Mouse (Mus musculus): Measurements from ENCODE around the gene Tex33.

Gene Tex33

DNA sequence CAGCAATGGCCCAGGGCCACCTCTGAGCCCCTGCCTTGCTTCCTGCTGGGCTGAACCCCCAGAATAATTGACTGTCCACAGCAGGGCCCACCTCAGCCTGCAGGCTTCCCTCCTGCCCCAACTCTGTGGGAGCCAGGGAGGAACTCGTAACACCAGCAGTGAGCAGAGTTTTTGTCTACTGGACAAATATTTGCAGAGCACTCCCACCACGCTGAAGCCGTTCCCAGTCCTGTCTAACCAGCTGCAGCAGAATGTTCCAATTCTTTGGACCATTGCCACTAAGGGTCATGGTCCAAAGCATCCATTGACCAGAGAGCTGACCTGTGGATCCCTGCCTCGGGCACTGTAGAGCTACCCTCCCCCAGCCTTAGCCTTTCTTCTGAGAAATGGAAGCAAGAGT, 21.2 kb upstream of the Tex33 start:
- DNase-seq (ENCODE audit: low read depth, low spot score) = no peak

DNA sequence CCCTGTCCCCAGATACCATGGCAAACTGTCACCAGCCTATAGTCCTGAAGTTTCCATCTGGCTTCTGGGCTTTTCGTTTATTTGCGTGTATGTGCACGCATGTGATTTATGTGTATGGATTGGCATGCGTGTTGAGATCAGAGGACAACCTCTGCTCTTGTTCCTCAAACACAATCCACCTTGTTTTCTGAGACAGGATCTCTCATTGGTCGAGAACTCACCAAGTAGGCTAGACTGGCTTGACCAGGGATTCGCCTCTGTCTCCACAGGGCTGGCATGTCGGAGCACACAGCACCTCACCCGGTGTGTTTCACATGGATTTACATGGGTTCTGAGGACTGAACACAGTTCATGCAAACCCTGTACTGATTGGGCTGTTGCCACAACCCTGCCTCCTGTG, 18.4 kb upstream of the Tex33 start:
- no peak for DNase-seq (ENCODE audit: low read depth, low spot score)

DNA sequence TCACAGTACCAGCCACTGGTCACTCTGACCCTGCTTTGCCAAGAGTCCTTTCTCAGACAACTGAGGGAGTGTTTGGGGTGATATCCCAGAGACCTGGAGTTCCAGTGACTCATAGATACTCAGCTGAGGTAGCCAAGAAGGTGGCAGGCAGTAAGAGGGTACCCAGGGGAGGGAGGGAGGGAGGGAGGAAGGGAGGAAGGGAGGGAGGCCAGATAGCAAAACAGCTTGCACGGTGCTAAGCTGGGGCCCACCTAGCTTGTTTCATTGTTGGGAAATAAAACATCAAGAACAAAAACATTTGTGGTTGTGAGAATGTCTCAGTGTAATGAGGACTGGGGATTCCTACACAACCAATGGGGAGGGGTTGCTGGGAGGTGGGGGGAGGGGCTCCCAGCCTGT, 18.0 kb upstream of the Tex33 start:
- DNase-seq (ENCODE audit: low read depth, low spot score) = no peak

DNA sequence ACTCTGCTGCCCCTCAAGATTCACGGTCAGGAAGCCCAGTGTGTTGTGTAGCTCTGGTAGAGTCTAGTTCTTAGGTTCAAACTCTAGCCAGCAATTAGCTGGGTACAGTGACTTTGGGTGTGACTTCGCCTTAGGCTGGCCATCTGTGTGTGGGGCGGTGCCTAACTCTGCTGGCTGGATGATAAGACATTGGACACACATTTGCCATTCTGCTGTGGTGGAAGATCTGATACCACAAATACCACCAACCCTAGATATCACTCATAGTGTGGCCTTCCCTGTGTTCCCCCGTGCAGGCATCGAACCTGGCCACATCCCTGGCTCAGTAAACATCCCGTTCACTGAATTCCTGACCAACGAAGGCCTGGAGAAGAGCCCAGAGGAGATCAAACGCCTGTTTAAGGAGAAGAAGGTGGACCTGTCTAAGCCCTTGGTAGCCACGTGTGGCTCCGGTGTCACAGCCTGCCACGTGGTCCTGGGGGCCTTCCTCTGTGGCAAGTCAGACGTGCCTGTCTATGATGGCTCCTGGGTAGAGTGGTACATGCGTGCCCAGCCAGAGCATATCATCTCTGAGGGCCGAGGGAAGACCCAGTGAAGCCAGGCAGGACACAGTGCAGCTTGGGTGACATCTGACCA, 17.5 kb upstream of the Tex33 start:
- DNase-seq (ENCODE audit: low read depth, low spot score) = no peak

DNA sequence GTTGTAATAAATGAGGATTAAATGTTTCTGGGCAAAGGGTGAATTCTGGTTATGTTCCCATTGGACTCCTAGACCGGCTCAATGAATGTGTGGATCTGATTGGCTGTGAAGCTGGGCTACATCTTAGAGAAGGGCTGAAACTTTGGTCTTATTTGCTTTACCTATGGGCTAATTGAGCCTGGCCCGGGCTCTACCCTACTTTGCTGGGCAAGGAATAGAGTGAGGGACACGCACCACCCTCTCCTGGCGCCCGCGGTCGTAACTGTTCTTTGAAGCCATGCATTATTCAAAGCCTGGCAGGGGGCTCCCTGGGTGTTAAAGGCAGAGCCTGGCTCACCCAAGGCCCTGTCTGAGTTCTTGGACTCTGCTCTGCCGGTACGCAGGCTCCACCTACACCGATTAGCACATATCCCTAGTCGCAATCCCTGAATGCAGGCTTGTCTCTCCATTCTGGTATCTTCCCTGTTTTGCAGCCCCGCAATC, 13.9 kb upstream of the Tex33 start:
- no peak for DNase-seq (ENCODE audit: low read depth, low spot score)

DNA sequence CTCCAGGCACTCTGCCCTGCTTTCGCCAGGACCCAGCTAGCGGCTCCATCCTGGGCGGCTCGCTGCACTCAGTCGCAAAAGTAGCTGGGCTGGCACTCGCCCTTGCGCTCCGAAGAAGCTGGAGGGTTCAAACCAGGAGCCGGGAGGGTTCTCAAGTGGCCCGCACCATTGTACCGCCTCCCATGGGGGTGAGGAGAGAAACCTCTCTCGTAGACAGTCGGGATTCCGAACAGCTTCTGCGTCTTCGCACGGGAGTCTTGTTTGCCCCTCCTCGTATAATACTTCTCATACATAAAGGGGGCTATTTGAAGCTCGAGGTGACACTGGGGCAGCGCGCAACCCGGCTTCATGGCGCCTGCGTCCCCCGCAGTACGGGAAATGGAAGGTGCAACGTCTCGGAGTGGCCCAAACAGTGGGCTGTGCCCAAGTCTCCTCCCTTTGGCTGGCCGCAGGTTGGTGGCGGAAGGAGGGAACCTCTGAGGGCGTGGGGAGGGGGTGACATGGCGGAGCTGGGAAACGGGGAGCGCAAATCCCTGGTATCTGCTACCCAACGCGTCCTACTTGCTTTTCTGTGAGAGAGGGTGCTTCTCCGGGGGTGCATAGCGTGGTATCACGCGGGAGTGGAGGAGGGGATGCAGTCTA, 10.7 kb upstream of the Tex33 start, which contains the start of gene Mpst:
Gene Mpst, plus strand, starts transcription at position 124 of the 642 bp plus-strand sequence.
- DNase-seq (ENCODE audit: low read depth, low spot score) = peak; percentile 93

DNA sequence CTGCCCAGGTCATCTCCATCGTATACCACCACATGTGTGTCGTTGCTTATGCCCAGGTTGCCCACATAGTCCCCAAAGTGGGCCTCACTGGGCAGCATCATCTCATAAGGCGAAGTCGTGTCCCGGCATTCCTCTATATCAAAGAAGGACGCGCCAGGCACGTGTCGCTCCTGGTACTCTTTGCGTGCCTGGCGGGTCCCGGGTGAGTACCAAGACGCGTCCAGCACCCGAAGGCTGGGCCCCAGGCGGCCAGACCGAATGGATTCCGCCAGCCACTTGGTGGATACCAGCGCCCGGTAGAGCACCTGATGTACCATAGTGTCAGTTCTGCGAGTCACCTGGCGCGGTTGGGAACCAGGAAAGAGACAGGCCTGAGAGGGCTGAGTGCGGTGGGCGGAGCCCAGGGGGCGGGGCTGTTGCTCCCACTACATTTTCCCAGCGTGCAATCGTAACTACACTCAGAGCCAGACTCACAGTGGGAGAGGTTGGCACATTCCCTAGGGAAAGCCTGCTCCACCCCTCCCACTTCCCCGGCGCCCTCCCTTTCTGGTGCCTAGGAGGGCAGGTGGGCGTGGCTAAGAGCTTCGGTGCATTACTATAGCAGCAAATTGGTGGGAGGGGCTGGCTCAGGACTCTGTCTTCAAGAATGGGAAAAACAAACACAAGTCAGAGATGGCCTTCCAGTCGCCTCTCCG, 10.0 kb upstream of the Tex33 start, which contains the start of gene Tst:
Gene Tst, minus strand, starts transcription at position 391 of the 695 bp plus-strand sequence.
- DNase-seq (ENCODE audit: low read depth, low spot score) = peak; percentile 99

DNA sequence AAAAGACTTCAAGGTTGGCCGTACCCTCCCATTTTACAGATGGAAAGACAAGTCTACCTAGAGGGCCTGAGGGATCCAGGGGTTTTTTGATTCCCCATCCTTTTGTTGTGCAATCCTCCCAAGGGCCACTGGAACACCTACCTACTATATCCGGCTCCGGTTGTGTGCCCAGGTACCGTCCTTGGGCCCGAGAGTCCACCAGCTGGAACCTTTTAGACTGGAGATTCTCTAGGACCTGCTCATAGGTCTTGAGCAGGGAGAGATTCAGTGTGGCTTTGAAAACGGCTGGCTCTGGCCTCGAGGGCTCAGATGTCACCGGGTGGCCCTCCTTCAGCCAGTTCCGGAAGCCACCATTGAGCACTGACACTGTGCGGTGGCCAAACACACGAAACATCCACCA, 9.4 kb upstream of the Tex33 start:
- DNase-seq (ENCODE audit: low read depth, low spot score) = no peak

DNA sequence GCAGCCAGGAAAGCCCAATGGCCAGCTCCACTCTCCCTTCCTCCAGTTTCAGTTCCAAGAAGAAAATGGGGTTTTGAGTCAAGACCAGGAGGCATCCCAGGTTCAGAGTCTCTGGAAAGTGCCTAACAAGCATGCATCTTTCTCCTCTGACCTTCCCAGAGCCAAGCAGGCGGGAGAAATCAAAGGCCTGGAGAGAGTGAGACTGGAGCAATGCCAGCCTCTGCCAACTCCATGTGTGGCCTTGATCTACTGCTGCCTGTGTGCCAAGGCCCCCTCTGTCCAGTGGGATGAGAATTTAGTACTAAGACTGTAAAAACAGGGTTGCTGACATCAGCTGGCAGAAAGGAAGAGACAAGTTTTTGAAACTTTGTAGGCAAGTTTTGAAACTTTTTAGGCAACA, 8.2 kb upstream of the Tex33 start:
- no peak for DNase-seq (ENCODE audit: low read depth, low spot score)

DNA sequence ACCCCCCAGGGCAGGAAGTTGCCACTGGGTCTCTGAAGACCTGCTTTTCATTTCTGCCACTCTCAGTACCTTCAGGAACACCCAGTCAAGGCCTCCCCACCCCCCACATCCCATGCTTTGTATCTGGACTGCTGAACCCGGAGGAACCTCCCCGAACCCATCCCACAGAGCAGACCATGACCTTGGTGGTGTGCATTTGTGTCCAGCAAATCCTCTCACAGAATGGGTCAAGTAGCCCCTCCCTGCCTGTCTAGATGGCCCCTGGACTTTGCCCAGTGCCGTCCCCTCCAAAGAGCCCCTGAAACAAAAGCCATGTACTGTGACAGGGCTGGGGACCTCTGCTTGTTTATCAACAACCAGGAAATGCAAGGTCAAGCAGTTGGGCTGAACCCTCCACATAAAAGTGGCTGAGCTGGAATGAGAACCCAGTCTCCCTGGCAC, 7.6 kb upstream of the Tex33 start:
- peak; percentile 68 for DNase-seq (ENCODE audit: low read depth, low spot score)

DNA sequence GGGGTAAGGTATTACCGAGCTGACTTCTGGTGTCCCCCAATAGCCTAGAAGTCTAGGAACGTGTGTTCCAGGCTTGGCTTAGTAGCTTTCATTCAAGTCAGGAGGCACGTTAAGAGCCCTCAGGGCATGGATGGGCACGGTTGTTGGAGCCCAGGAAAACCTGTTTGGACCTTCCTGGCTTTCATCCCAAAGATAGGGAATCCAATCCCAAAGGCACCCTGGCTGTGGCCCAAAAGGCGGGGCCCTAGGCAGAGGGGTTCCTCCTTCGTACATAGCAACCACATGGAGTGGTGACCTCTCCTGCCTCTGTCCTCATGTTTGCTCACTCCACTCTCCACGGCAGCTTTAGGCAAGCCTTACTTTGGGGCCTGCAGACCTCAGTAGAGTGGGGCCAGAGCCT, 6.7 kb upstream of the Tex33 start:
- DNase-seq (ENCODE audit: low read depth, low spot score) = no peak

DNA sequence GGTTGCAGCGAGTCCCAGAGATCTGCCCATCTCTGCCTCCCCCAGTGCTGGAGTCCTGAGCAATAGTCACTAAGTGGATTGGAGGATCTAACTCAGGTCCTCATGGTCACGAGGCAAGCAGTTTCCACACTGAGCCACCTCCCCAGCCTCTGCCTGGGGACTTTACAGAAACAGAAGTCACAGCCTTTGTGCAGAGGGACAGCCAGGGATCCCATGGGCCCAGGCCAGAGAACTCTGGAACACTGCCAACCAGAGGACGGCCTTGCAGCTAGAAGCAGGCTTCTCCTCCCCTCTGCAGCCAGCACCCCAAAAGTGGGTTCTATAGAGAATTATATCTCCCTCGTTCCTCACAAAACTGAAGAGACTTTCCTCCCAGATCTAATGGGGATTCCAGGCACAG, 6.2 kb upstream of the Tex33 start:
- DNase-seq (ENCODE audit: low read depth, low spot score) = no peak

DNA sequence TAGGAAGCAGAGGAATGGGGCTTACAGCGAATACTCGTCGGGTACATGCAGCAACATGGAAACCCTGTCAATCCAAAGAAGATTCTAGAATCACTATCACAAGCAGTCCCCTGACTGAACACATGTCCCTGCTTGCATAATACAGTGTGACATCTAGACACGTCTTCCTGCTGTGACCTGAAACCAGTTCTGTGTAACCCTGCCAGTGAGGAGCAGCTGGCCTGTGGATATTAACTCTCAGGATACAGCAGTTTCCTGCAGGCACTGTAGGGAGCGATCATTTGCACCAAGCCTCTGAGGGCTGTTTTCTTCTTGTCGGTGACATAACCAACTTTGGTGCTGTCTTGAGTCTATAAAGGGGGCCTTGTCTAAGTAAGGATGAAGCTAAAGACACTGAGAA, 5.6 kb upstream of the Tex33 start:
- no peak for DNase-seq (ENCODE audit: low read depth, low spot score)

DNA sequence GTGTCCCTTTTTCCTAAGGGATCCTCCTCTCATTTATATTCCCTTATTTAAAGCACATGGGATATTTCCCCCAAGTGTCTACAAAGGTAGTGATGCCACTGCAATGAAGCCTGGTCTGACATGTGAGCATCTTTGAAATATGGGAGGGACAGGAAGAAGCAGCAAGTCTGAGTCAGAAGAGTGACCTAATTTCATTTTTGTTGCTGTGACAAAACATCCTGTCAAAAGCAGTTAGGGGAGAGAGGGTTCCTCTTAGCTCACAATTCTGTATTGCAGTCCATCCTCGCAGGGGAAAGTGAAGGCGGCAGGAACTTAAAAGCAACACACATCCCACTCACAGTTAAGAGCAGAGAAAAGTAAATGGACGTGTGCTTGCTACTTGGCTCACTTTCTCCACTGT, 4.9 kb downstream of the Tex33 start:
- DNase-seq (ENCODE audit: low read depth, low spot score) = no peak

DNA sequence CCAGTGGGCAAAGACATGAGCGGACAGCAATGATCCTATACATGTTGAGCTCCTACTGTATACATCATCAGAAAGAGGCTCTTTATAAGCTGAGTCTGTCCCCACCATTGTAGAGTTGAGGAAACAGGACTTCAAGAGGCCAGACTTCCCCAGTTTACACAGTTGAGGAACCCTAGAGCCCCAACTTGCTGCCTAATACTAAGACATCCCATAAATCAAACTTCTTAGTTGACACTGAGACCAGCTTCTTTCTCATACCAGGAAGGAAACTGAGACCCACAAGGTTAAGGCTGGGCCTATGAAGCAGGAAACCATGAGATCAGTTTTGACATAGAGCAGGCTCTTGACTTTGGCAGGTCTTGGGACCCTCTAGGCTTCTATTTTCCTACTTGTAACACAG, 10.1 kb downstream of the Tex33 start:
- DNase-seq (ENCODE audit: low read depth, low spot score) = no peak

DNA sequence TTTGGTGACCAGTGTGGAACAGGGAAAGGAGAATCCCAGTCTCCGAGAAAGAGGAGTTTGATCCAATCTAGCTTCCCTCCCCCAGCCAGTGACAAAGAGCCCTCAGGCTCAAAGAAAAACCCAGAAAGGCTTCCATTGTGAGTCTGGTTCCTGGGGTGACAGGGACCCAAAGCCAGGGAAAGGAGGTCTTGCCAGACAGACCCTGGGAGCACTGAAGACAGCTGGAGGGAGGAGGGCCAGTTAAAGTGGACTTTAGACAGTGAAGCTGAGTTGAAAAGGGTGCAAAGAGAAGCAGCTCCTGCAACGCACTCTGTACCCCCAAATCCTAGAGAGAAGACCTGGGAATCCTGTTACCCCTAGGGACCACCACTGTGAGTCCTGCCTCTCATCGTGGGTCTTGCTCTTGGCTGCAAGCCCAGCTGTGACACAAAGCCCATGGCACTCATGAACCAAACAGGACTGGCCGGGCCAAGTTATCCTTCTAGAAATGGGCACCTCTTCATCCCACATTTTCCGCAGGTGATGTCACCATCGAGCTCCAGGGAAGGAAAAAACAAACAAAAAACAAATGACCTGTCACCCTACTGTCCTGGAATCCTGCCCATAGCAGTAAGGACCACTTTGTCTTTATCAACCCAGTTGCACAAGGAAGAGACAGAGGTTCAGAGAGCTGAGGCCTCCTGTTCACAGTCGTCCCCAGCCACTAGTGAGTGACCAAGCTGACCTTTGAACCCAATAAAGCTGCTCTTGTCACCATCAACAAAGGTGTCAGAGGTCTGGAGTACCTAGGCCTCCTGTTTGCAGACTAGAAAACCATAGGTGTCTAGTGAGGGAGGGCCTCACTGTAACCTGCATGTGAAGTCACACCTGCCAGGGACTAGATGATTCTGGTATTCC, 11.2 kb downstream of the Tex33 start:
- DNase-seq (ENCODE audit: low read depth, low spot score) = no peak

DNA sequence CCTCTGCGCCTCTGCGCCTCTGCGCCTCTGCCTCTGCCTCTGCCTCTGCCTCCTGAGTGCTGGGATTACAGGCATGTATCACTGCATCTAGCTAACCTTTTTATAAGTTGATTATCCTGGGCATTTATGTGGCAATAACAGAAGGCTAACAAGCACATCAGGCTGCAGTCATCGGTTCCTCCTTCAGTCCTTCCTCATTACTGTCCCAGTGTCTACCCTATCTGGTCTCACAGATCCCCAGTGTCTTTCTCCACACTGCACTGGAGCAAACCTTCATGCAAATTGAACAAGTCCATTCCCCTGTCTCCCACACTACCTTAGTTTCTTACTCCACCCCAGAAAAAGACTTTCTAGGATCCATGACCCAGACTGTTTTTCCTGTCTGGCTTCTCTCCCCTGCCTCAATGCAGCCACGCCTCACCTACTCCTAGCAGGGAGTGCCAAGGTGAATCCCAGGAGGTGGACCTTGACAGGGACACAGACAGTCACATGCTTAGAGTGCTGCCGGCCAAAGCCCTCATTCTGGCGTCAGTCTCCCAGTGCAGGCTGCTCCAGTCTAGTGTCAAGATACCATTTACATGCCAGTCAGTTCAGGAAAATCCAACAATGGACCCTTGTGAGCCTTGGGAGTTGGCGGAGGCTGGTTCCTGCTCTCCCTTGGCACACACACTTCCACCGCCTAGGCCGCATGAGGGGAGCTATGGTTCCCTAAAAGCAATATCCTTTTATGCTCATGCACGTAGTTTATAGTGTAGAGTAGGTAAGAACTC, 12.1 kb downstream of the Tex33 start:
- no peak for DNase-seq (ENCODE audit: low read depth, low spot score)

DNA sequence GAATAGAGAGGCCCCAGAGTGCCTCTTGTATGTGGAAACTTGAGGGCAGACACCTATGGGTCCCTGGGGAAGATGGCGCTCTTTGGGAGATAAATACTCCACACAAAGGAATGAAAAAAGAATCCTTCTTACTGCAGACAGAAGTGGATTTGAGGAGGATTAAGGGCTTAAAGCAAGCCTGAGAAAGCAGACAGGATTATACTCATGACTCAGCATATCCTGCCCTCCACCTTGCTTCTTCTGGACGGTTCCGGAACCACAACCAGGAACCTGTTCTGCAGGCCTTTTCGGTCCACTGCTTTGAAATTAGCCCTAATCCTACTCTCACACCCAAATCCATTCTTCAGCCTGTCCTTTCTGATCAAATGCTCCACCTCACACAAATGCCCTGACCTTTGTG, 13.6 kb downstream of the Tex33 start:
- peak; percentile 14 for DNase-seq (ENCODE audit: low read depth, low spot score)

DNA sequence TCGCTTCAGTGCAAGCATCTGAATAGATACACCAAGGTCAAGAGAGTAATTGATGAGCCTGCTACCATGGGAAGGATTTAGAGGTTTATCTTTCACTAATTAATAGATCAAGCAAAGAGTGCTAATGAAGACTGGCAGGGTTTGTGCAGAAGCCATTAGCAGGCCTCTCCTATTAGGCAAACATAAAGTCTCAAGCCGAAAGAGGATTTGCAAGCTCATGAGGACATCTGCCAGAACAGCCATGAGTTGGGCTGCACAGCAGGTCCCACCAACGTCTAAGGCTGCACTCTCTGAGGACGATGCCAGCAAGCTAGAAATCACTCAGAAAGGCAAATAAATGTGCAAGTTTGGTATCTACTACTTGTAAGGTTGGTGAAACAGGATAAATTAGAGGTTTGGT, 15.0 kb downstream of the Tex33 start:
- no peak for DNase-seq (ENCODE audit: low read depth, low spot score)

DNA sequence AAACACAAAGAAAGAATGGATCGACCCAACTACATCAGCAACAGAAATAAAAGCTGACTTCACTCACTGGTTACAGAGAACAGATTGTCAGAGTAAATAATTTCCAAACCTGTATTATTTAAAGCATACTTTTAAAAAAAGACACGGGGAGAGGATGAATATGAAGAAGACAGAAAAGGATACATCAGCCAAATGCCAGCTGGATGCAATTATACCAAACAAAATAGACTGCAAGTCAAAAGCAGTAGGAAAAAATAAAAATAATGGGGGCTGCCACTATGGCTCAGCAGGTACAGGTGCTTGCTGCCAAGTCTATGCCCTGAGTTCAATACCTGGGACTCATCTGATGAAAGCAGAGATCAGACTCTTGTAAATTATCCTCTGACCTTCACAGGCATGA, 15.5 kb downstream of the Tex33 start:
- no peak for DNase-seq (ENCODE audit: low read depth, low spot score)

DNA sequence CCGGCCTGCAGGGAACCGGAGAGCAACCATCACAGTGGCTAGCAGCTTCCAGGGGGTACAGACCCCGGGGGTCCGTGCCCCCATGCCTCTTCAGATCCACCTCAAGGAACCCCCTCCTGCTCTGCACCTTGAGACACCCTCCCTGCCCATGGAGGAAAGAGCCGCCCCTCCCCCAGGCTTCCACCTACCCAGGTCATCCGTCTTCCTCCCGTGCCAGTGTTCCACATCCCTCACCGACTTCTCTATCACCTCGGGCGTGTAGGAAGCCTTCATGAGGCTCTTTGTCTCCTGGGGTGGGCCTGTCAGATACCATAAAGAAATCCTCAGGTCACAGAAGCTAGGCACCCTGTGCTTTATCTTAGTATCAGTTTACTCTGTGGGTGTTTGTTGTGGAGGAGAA, 17.2 kb downstream of the Tex33 start:
- no peak for DNase-seq (ENCODE audit: low read depth, low spot score)

Measured in R1 (cell line).